ENCODE assay signal across 22 mouse cellular contexts in the genomic region with DNA sequence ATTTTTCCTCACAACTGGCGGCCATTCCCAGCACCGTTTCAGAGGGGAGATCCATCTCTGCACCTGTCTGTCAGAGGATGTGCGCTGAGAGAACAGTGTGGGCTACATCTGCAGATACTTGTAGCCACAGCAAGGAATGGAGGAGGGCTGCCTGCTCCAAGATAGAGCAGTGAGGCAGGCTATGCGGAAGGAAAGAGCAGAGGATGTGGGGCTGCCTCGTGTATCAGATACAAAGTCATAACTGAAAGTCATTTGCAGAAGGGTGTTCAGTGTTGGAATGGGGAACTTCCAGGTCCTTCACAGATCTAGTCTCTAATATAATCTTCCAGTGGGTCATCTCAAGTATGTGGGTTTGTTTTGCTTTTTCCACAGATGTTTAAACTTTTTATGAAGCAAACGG.
"Had no signal": no experiment of that assay in that cellular context is flagged by ENCODE, and none has a peak within 500 bp of the region (broad histone marks: within the 10 kb centered on the region; RNA-seq: fewer than 3 reads in every experiment).

No protein-coding gene starts in this region.

- H3K4me3 ChIP-seq: layer of hippocampus, adult 2 months; limb, embryonic 12.5 days; limb, embryonic 15.5 days; midbrain, embryonic 10.5 days; midbrain, embryonic 13.5 days; neural tube, embryonic 12.5 days; neural tube, embryonic 15.5 days had no signal

- H3K27me3 ChIP-seq: limb, embryonic 12.5 days; limb, embryonic 15.5 days; midbrain, embryonic 13.5 days; neural tube, embryonic 12.5 days had no signal

- DNase-seq: kidney, adult 2 months; kidney, postnatal 25 days; layer of hippocampus, adult 9-11 months; layer of hippocampus, postnatal 36 days; left cerebral cortex, postnatal 4 days; liver, postnatal 0 days; lung, embryonic 14.5 days; right cerebral cortex, adult 18-20 months; right cerebral cortex, postnatal 14 days; right cerebral cortex, postnatal 4 days; thymus, adult 2 months; thymus, postnatal 14 days; thymus, postnatal 4 days had no signal

- H3K9me3 ChIP-seq: limb, embryonic 12.5 days; limb, embryonic 15.5 days; midbrain, embryonic 10.5 days; midbrain, embryonic 13.5 days; neural tube, embryonic 12.5 days; neural tube, embryonic 15.5 days had no signal

- H3K4me1 ChIP-seq: midbrain, embryonic 13.5 days; neural tube, embryonic 12.5 days; neural tube, embryonic 15.5 days had no signal

- ATAC-seq: intestine, postnatal 0 days; liver, postnatal 0 days; lung, postnatal 0 days; midbrain, embryonic 13.5 days had no signal

- H3K36me3 ChIP-seq: limb, embryonic 12.5 days; limb, embryonic 15.5 days; midbrain, embryonic 10.5 days; midbrain, embryonic 13.5 days; neural tube, embryonic 12.5 days; neural tube, embryonic 15.5 days had no signal
